Mouse (Mus musculus): Measurements from ENCODE around the gene Eps8.

DNA sequence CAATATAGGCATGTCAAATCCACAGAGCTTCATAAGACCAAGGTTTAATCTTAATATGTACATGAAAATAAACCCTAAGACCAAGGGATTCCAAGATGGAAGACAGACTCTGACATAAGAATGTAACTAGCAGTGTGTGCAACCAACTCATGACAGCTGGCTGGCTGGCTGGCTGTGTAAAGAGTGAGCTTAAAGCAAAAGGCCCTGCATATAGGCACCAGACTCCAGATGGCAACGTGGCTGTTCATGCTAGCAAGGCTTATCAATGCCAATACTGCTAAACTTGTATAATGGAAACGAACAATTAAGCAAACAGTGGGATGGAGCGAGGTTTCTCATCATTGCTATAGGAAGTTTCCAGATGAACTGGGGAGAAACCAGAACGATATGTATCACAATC lies 10.9 kb downstream of the Eps8 start:
- no peak for TF ChIP-seq CTCF (IDR thresholded peaks at IDR 0.05; ENCODE audit: extremely low read depth, insufficient read depth, low read length)
- no peak for TF ChIP-seq POLR2A (IDR thresholded peaks at IDR 0.05; ENCODE audit: extremely low read depth, insufficient read depth, low read length)

Measured in cortical plate, adult 2 months (tissue).